Mouse (Mus musculus) midbrain, embryonic 11.5 days (tissue): ENCODE data around the gene Trim28. TPM values are rescaled to one million over a fixed set of nuclear protein-coding genes. Genes with fewer than 3 reads are reported as not detected.

Experiments used
- ATAC-seq: fragments of 200-750 bp; cut with Nextera tagmentation; 2 replicates; pipeline ENCODE4 v1.8.0; 2017; ENCODE audit warnings: moderate TSS enrichment, moderate library complexity; ENCODE audit not compliant: low FRiP score
- DNase-seq: peaks from one replicate; pipeline ENCODE4 v3.0.0; 2015; ENCODE audit warnings: low spot score; ENCODE audit errors: missing footprints
- H3K27ac ChIP-seq: fragments of 300-500 bp; sonication (generic); 2 replicates; pipeline ENCODE4 v1.5.1; 2014; ENCODE audit warnings: low read depth, low read length
- H3K27me3 ChIP-seq: fragments of 300-500 bp; sonication (generic); 2 replicates; pipeline ENCODE4 v1.6.1; 2014; ENCODE audit warnings: mild to moderate bottlenecking, low read length, moderate library complexity, mixed read lengths; ENCODE audit not compliant: control insufficient read depth, insufficient read depth
- H3K36me3 ChIP-seq: fragments of 300-500 bp; sonication (generic); 2 replicates; pipeline ENCODE4 v1.6.1; 2014; ENCODE audit warnings: mild to moderate bottlenecking, low read length, moderate library complexity, mixed read lengths; ENCODE audit not compliant: control insufficient read depth, insufficient read depth
- H3K4me1 ChIP-seq: fragments of 300-500 bp; sonication (generic); 2 replicates; pipeline ENCODE4 v1.6.1; 2014; ENCODE audit warnings: low read length; ENCODE audit not compliant: control insufficient read depth, insufficient read depth
- H3K4me2 ChIP-seq: fragments of 300-500 bp; sonication (generic); 2 replicates; pipeline ENCODE4 v1.6.1; 2014; ENCODE audit warnings: mild to moderate bottlenecking, moderate library complexity
- H3K4me3 ChIP-seq: fragments of 300-500 bp; sonication (generic); 2 replicates; pipeline ENCODE4 v1.5.1; 2014; ENCODE audit warnings: low read depth, low read length
- H3K9ac ChIP-seq: fragments of 300-500 bp; sonication (generic); 2 replicates; pipeline ENCODE4 v1.6.1; 2014; ENCODE audit warnings: low read length
- H3K9me3 ChIP-seq: fragments of 300-500 bp; sonication (generic); 2 replicates; pipeline ENCODE4 v1.6.1; 2016; ENCODE audit warnings: low read length; ENCODE audit not compliant: control insufficient read depth
- whole genome bisulfite sequencing: fragments of 180-500 bp; shearing (Covaris S2); extraction: QIAGEN DNeasy Blood & Tissue Kit; methylation state at CpG from one replicate; pipeline ENCODE4 v1.1.7; 2014; 5-methylcytosine and 5-hydroxymethylcytosine counted together
- polyA plus RNA-seq: library from polyadenylated mRNA; unstranded; fragments of >200 nt; fragmentation: Nextera tagmentation; extraction: Ambion mirVana; gene quantifications from 2 replicates; pipeline ENCODE4 v1.2.1, GENCODE M21; 2014

The Trim28 gene
- polyA plus RNA-seq, 1 experiment from 2014 or later: 443 TPM

GRCm38 (mm10) chr7:12970906-12971305, 28.0 kb upstream of the Trim28 start:
- Histone ChIP-seq H3K27me3 (no peaks in the 10 kb centered on the region), H3K4me1 (peaks cover 8% of the 10 kb centered on the region), H3K9ac (no peak overlapping the region), H3K4me3 (no peak overlapping the region), H3K4me2 (no peak overlapping the region), H3K27ac (no peak overlapping the region), H3K9me3 (no peaks in the 10 kb centered on the region), H3K36me3 (peaks cover 16% of the 10 kb centered on the region; the same call in 1 of the 2 replicates)
- DNase-seq (no peak), ATAC-seq (no peak)
- WGBS: 95% methylated on average over 25 of the region's 25 CpGs

- Histone ChIP-seq H3K4me1 (peaks cover 5% of the 10 kb centered on the region), H3K36me3 (no peaks in the 10 kb centered on the region), H3K27ac (peak within 1 kb of the TSS; percentile 71), H3K27me3 (no peaks in the 10 kb centered on the region), H3K9ac (peak within 1 kb of the TSS; percentile 76), H3K4me3 (peak within 1 kb of the TSS; percentile 51), H3K9me3 (no peaks in the 10 kb centered on the region), H3K4me2 (peak within 1 kb of the TSS; percentile 76)
- WGBS: under 1% methylated on average over 49 of the region's 49 CpGs
- DNase-seq (peak; percentile 99), ATAC-seq (peak; percentile 99)
Measured at GRCm38 (mm10) chr7:12977682-12978389, 21.1 kb upstream of the Trim28 start, which contains the start of gene Zfp446. TSS of gene Zfp446 (plus strand) at chr7:12977848.

GRCm38 (mm10) chr7:12978931-12979722, 19.8 kb upstream of the Trim28 start:
- Histone ChIP-seq H3K4me1 (peaks cover 5% of the 10 kb centered on the region), H3K36me3 (no peaks in the 10 kb centered on the region), H3K4me2 (peak overlapping the region; percentile 76), H3K4me3 (no peak overlapping the region), H3K9ac (peak overlapping the region; percentile 76), H3K27me3 (no peaks in the 10 kb centered on the region), H3K27ac (no peak overlapping the region; the same call in 1 of the 2 replicates), H3K9me3 (no peaks in the 10 kb centered on the region)
- WGBS: 88% methylated on average over 18 of the region's 18 CpGs
- ATAC-seq: no peak
- DNase-seq: no peak

GRCm38 (mm10) chr7:12979776-12980175, 19.1 kb upstream of the Trim28 start:
- H3K27me3 ChIP-seq: no peaks in the 10 kb centered on the region
- H3K36me3 ChIP-seq: no peaks in the 10 kb centered on the region
- 82% methylated on average over 6 of the region's 6 CpGs for WGBS
- peaks cover 5% of the 10 kb centered on the region for H3K4me1 ChIP-seq
- no peak overlapping the region for H3K4me2 ChIP-seq
- H3K4me3 ChIP-seq: no peak overlapping the region
- no peak overlapping the region for H3K27ac ChIP-seq
- no peak for ATAC-seq
- H3K9me3 ChIP-seq: no peaks in the 10 kb centered on the region
- no peak overlapping the region for H3K9ac ChIP-seq
- no peak for DNase-seq

GRCm38 (mm10) chr7:12980291-12980690, 18.6 kb upstream of the Trim28 start:
- Histone ChIP-seq H3K27me3 (no peaks in the 10 kb centered on the region), H3K27ac (no peak overlapping the region), H3K4me1 (peaks cover 5% of the 10 kb centered on the region), H3K4me3 (no peak overlapping the region), H3K9ac (no peak overlapping the region), H3K4me2 (no peak overlapping the region), H3K9me3 (no peaks in the 10 kb centered on the region), H3K36me3 (no peaks in the 10 kb centered on the region)
- no peak for ATAC-seq
- WGBS: 87% methylated on average over 7 of the region's 7 CpGs
- DNase-seq: no peak

- 84% methylated on average over 1 of the region's 1 CpGs for WGBS
Measured at GRCm38 (mm10) chr7:12985724-12986123, 13.2 kb upstream of the Trim28 start.

GRCm38 (mm10) chr7:12986906-12987305, 12.0 kb upstream of the Trim28 start:
- no peaks in the 10 kb centered on the region for H3K4me1 ChIP-seq

More at GRCm38 (mm10) chr7:12985724-12986123, 13.2 kb upstream of the Trim28 start:
- Histone ChIP-seq H3K4me2 (no peak overlapping the region), H3K9me3 (no peaks in the 10 kb centered on the region), H3K27me3 (no peaks in the 10 kb centered on the region), H3K27ac (no peak overlapping the region), H3K9ac (no peak overlapping the region), H3K36me3 (no peaks in the 10 kb centered on the region), H3K4me1 (no peaks in the 10 kb centered on the region), H3K4me3 (no peak overlapping the region)
- DNase-seq: no peak
- ATAC-seq: no peak

GRCm38 (mm10) chr7:12987409-12988189, 11.3 kb upstream of the Trim28 start:
- Histone ChIP-seq H3K27me3 (no peaks in the 10 kb centered on the region), H3K27ac (no peak overlapping the region), H3K36me3 (no peaks in the 10 kb centered on the region), H3K4me1 (no peaks in the 10 kb centered on the region), H3K4me2 (no peak overlapping the region), H3K9ac (no peak overlapping the region), H3K9me3 (no peaks in the 10 kb centered on the region), H3K4me3 (no peak overlapping the region)
- ATAC-seq (no peak), DNase-seq (no peak)
- WGBS: 82% methylated on average over 8 of the region's 8 CpGs

More at GRCm38 (mm10) chr7:12986906-12987305, 12.0 kb upstream of the Trim28 start:
- H3K9ac ChIP-seq: no peak overlapping the region
- H3K27me3 ChIP-seq: no peaks in the 10 kb centered on the region
- no peak for ATAC-seq
- no peaks in the 10 kb centered on the region for H3K9me3 ChIP-seq
- WGBS: 86% methylated on average over 8 of the region's 8 CpGs
- H3K4me3 ChIP-seq: no peak overlapping the region
- no peaks in the 10 kb centered on the region for H3K36me3 ChIP-seq
- no peak overlapping the region for H3K27ac ChIP-seq
- no peak overlapping the region for H3K4me2 ChIP-seq
- DNase-seq: no peak
